Mouse (Mus musculus): ENCODE results near the gene Cd2.
A peak's percentile ranks its signal among the peaks of the same experiment; 100 is the strongest.

The Cd2 gene

GRCm38 (mm10) chr3:101292611-101293010, 4.9 kb upstream of the Cd2 start:
- peak; percentile 36 for DNase-seq

GRCm38 (mm10) chr3:101290587-101291520, 3.1 kb upstream of the Cd2 start:
- peak; percentile 53 for DNase-seq

GRCm38 (mm10) chr3:101290036-101290435, 2.3 kb upstream of the Cd2 start:
- peak; percentile 26 for DNase-seq

- DNase-seq: peak; percentile 59
These were observed 1.7 kb upstream of the Cd2 start for GRCm38 (mm10) chr3:101289406-101289805.

- peak; percentile 65 for DNase-seq
These were observed 1.1 kb downstream of the Cd2 start for GRCm38 (mm10) chr3:101286336-101287325.

GRCm38 (mm10) chr3:101285851-101286250, 1.9 kb downstream of the Cd2 start:
- peak; percentile 47 for DNase-seq

- no peak for DNase-seq
These were observed 2.6 kb downstream of the Cd2 start for GRCm38 (mm10) chr3:101285021-101285615.

- peak; percentile 23 for DNase-seq
These were observed 3.7 kb downstream of the Cd2 start for GRCm38 (mm10) chr3:101283869-101284706.

- DNase-seq: peak; percentile 34
These were observed 4.3 kb downstream of the Cd2 start for GRCm38 (mm10) chr3:101283441-101283840.

GRCm38 (mm10) chr3:101282556-101283180, 5.1 kb downstream of the Cd2 start:
- DNase-seq: peak; percentile 42

GRCm38 (mm10) chr3:101281841-101282240, 5.9 kb downstream of the Cd2 start:
- DNase-seq: no peak

GRCm38 (mm10) chr3:101280348-101281311, 7.1 kb downstream of the Cd2 start:
- peak; percentile 72 for DNase-seq

- peak; percentile 34 for DNase-seq
These were observed 8.2 kb downstream of the Cd2 start for GRCm38 (mm10) chr3:101279561-101279960.

GRCm38 (mm10) chr3:101278396-101278795, 9.3 kb downstream of the Cd2 start:
- no peak for DNase-seq

- DNase-seq: peak; percentile 27
These were observed 9.9 kb downstream of the Cd2 start for GRCm38 (mm10) chr3:101277830-101278229.

GRCm38 (mm10) chr3:101276501-101277320, 11.0 kb downstream of the Cd2 start:
- DNase-seq: peak; percentile 69

GRCm38 (mm10) chr3:101275636-101276300, 12.0 kb downstream of the Cd2 start:
- DNase-seq: peak; percentile 54

GRCm38 (mm10) chr3:101274794-101275193, 12.9 kb downstream of the Cd2 start:
- peak; percentile 76 for DNase-seq

Measured in thymus, postnatal 4 days (tissue).